Mouse (Mus musculus) hindbrain, embryonic 16.5 days (tissue): Measurements from ENCODE around the gene Naa20. TPM values are rescaled to one million over a fixed set of nuclear protein-coding genes. Genes with fewer than 3 reads are reported as not detected.

Source experiments
- ATAC-seq: fragments of 200-750 bp; cut with Nextera tagmentation; 2 replicates; pipeline ENCODE4 v1.8.0; 2017; ENCODE audit warnings: moderate TSS enrichment, moderate library complexity
- H3K27ac ChIP-seq: fragments of 300-500 bp; sonication (generic); 2 replicates; pipeline ENCODE4 v1.5.1; 2014; ENCODE audit warnings: low read depth, mild to moderate bottlenecking, control low read depth, low read length, moderate library complexity
- H3K27me3 ChIP-seq: fragments of 300-500 bp; sonication (generic); replicated peaks from 2 replicates; pipeline ENCODE4 v1.6.1; 2014; ENCODE audit warnings: low read length; ENCODE audit not compliant: control insufficient read depth, insufficient read depth
- H3K36me3 ChIP-seq: fragments of 300-500 bp; sonication (generic); 2 replicates; pipeline ENCODE4 v1.6.1; 2014; ENCODE audit warnings: mild to moderate bottlenecking, low read length, moderate library complexity, mixed read lengths; ENCODE audit not compliant: control insufficient read depth, insufficient read depth
- H3K4me1 ChIP-seq: fragments of 300-500 bp; sonication (generic); 2 replicates; pipeline ENCODE4 v1.6.1; 2014; ENCODE audit warnings: low read depth, low read length; ENCODE audit not compliant: control insufficient read depth, insufficient read depth
- H3K4me2 ChIP-seq: fragments of 300-500 bp; sonication (generic); 2 replicates; pipeline ENCODE4 v1.6.1; 2014; ENCODE audit warnings: mild to moderate bottlenecking, low read length, control low read depth, moderate library complexity
- H3K4me3 ChIP-seq: fragments of 300-500 bp; sonication (generic); 2 replicates; pipeline ENCODE4 v1.5.1; 2014; ENCODE audit warnings: mild to moderate bottlenecking, low read length, control low read depth, moderate library complexity
- H3K9ac ChIP-seq: fragments of 300-500 bp; sonication (generic); 2 replicates; pipeline ENCODE4 v1.6.1; 2014; ENCODE audit warnings: low read depth, mild to moderate bottlenecking, control low read depth, low read length, moderate library complexity
- H3K9me3 ChIP-seq: fragments of 300-500 bp; sonication (generic); 2 replicates; pipeline ENCODE4 v1.6.1; 2014; ENCODE audit warnings: mild to moderate bottlenecking, low read length, moderate library complexity; ENCODE audit not compliant: control insufficient read depth
- WGBS: fragments of 180-500 bp; shearing (Covaris S2); extraction: QIAGEN DNeasy Blood & Tissue Kit; methylation state at CpG from one replicate; pipeline ENCODE4 v1.1.7; 2014; 5-methylcytosine and 5-hydroxymethylcytosine counted together
- polyA plus RNA-seq: library from polyadenylated mRNA; unstranded; fragments of >200 nt; fragmentation: Nextera tagmentation; extraction: Ambion mirVana; gene quantifications from 2 replicates; pipeline ENCODE4 v1.2.1, GENCODE M21; 2015

Naa20 gene
- polyA plus RNA-seq, 1 experiment from 2014 or later = 139 TPM

- WGBS = 94% methylated on average over 3 of the region's 3 CpGs
- no peak overlapping the region for H3K4me3 ChIP-seq
Measured at GRCm38 (mm10) chr2:145866238-145866637, 35.7 kb upstream of the Naa20 start.

GRCm38 (mm10) chr2:145866695-145867449 lies 35.0 kb upstream of the Naa20 start:
- Histone ChIP-seq H3K27me3 (no peaks in the 10 kb centered on the region), H3K27ac (no peak overlapping the region), H3K4me3 (no peak overlapping the region), H3K36me3 (0 out of 2 replicates have a peak, but pooled peaks cover 4% of the 10 kb centered on the region), H3K4me1 (no peaks in the 10 kb centered on the region), H3K9me3 (no peaks in the 10 kb centered on the region; the same call in 1 of the 2 replicates), H3K9ac (no peak overlapping the region), H3K4me2 (no peak overlapping the region)
- no peak for ATAC-seq
- 95% methylated on average over 11 of the region's 11 CpGs for WGBS

More at GRCm38 (mm10) chr2:145866238-145866637, 35.7 kb upstream of the Naa20 start:
- H3K36me3 ChIP-seq = 0 out of 2 replicates have a peak, but pooled peaks cover 4% of the 10 kb centered on the region
- no peak overlapping the region for H3K27ac ChIP-seq
- H3K27me3 ChIP-seq = no peaks in the 10 kb centered on the region
- H3K9me3 ChIP-seq = no peaks in the 10 kb centered on the region; the same call in 1 of the 2 replicates
- ATAC-seq = no peak
- no peak overlapping the region for H3K4me2 ChIP-seq
- H3K4me1 ChIP-seq = no peaks in the 10 kb centered on the region
- H3K9ac ChIP-seq = no peak overlapping the region

- Histone ChIP-seq H3K4me3 (no peak overlapping the region), H3K4me2 (no peak overlapping the region), H3K27me3 (no peaks in the 10 kb centered on the region), H3K27ac (no peak overlapping the region), H3K9ac (no peak overlapping the region), H3K4me1 (no peaks in the 10 kb centered on the region), H3K9me3 (no peaks in the 10 kb centered on the region; the same call in 1 of the 2 replicates), H3K36me3 (0 out of 2 replicates have a peak, but pooled peaks cover 4% of the 10 kb centered on the region)
- WGBS = 89% methylated on average over 4 of the region's 4 CpGs
- no peak for ATAC-seq
Measured at GRCm38 (mm10) chr2:145871308-145871707, 30.6 kb upstream of the Naa20 start.

DNA sequence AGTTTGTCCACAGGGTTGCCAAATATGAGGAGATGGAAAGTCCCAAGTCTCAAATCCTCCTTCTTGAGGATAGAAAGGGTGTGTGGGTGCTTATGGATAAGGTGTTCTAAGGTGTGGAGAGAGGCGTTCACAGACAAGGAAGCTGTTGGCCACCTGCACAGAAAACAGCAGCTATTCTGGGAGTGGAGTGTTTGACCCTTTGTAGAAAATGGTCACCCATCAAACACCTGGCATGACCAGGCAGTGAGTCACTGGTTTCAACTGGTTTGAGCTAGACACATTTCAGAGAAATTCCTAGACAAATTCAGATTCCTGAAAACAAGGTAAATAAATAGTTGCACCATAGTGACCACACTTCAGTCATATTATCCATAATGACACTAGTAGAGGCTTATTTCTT lies 29.8 kb upstream of the Naa20 start:
- WGBS = 94% methylated on average over 1 of the region's 1 CpGs

GRCm38 (mm10) chr2:145873953-145874352 lies 27.9 kb upstream of the Naa20 start:
- whole genome bisulfite sequencing = 79% methylated on average over 1 of the region's 1 CpGs
- no peaks in the 10 kb centered on the region for H3K27me3 ChIP-seq
- no peaks in the 10 kb centered on the region for H3K9me3 ChIP-seq
- H3K9ac ChIP-seq = no peak overlapping the region
- H3K27ac ChIP-seq = no peak overlapping the region
- no peak overlapping the region for H3K4me3 ChIP-seq
- no peak for ATAC-seq
- H3K36me3 ChIP-seq = peaks cover 2% of the 10 kb centered on the region
- no peaks in the 10 kb centered on the region for H3K4me1 ChIP-seq
- H3K4me2 ChIP-seq = no peak overlapping the region

More for the DNA sequence above, 29.8 kb upstream of the Naa20 start:
- no peaks in the 10 kb centered on the region for H3K4me1 ChIP-seq
- no peak for ATAC-seq
- H3K4me3 ChIP-seq = no peak overlapping the region
- H3K36me3 ChIP-seq = 0 out of 2 replicates have a peak, but pooled peaks cover under 1% of the 10 kb centered on the region
- no peaks in the 10 kb centered on the region for H3K27me3 ChIP-seq
- no peak overlapping the region for H3K9ac ChIP-seq
- no peaks in the 10 kb centered on the region; the same call in 1 of the 2 replicates for H3K9me3 ChIP-seq
- H3K4me2 ChIP-seq = no peak overlapping the region
- H3K27ac ChIP-seq = no peak overlapping the region

GRCm38 (mm10) chr2:145874879-145875482 lies 26.9 kb upstream of the Naa20 start:
- H3K27ac ChIP-seq = no peak overlapping the region
- 71% methylated on average over 3 of the region's 3 CpGs for WGBS
- H3K4me2 ChIP-seq = no peak overlapping the region
- ATAC-seq = no peak
- no peaks in the 10 kb centered on the region for H3K9me3 ChIP-seq
- no peak overlapping the region for H3K9ac ChIP-seq
- H3K4me1 ChIP-seq = no peaks in the 10 kb centered on the region
- no peak overlapping the region for H3K4me3 ChIP-seq
- peaks cover 4% of the 10 kb centered on the region for H3K36me3 ChIP-seq
- no peaks in the 10 kb centered on the region for H3K27me3 ChIP-seq

GRCm38 (mm10) chr2:145877191-145877590 lies 24.7 kb upstream of the Naa20 start:
- Histone ChIP-seq H3K4me1 (no peaks in the 10 kb centered on the region; the same call in 1 of the 2 replicates), H3K9me3 (no peaks in the 10 kb centered on the region), H3K9ac (no peak overlapping the region), H3K36me3 (peaks cover 4% of the 10 kb centered on the region), H3K27me3 (no peaks in the 10 kb centered on the region), H3K27ac (no peak overlapping the region), H3K4me3 (no peak overlapping the region), H3K4me2 (no peak overlapping the region)
- 91% methylated on average over 3 of the region's 3 CpGs for WGBS
- no peak for ATAC-seq

GRCm38 (mm10) chr2:145880887-145881747 lies 20.8 kb upstream of the Naa20 start:
- Histone ChIP-seq H3K4me3 (no peak overlapping the region), H3K36me3 (peaks cover 10% of the 10 kb centered on the region), H3K4me1 (no peaks in the 10 kb centered on the region; the same call in 1 of the 2 replicates), H3K9me3 (no peaks in the 10 kb centered on the region), H3K27me3 (no peaks in the 10 kb centered on the region), H3K9ac (no peak overlapping the region), H3K4me2 (no peak overlapping the region), H3K27ac (0 out of 2 replicates have a peak overlapping the region, but pooled peaks have one; percentile 23)
- ATAC-seq = peak; percentile 50; the same call in 1 of the 2 replicates
- 57% methylated on average over 11 of the region's 11 CpGs for WGBS
